Mouse (Mus musculus) stomach, postnatal 0 days (tissue): ENCODE measurements at regions not wholly inside any gene's neighbourhood (a gene's known extent, or its start where the extent isn't known, plus 50 kb on each side); places are given as distances from the start of the nearest gene placed in this dataset.

Experiments used
- CTCF ChIP-seq: IDR thresholded peaks from 2 replicates; pipeline ENCODE4 v1.5.1; 2016; ENCODE audit warnings: antibody characterized with exemption, low read depth, mild to moderate bottlenecking, moderate library complexity
- EP300 ChIP-seq: optimal IDR thresholded peaks from 2 replicates; pipeline ENCODE3; 2016; ENCODE audit warnings: antibody characterized with exemption

DNA sequence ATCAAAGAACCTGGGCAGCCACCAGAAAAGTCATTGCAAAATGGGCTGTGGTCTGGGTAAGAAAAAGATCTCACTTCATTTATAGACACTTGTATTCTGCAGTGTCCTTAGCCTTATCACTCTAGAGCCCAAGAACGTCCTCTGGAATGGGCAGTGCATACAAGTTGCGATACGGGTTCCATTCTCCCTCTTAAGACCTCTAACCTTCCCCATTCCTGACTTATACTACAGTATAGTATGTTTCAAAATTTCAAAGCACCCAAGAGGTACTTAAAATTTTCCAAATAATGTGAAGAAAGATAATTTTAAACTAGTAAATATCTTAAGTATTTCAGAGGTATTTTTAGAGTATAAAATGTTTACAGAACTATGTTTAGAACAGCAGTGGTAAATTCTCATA is 276.8 kb upstream of the Actbl2 start:
- TF ChIP-seq CTCF, result no peak
- TF ChIP-seq EP300, result no peak
